Mouse (Mus musculus): ENCODE data around the gene Actn1.

GRCm38 (mm10) chr12:80231317-80231716, 28.9 kb downstream of the Actn1 start:
- no peak for TF ChIP-seq CTCF (IDR thresholded peaks at IDR 0.05; ENCODE audit: low read depth)
- no peak for TF ChIP-seq EP300 (IDR thresholded peaks at IDR 0.05; ENCODE audit: low read depth)

All from liver, postnatal 0 days (tissue).